Mouse (Mus musculus) cerebellum, postnatal 4 days (tissue): ENCODE results near the gene Gm4631.
"Not testable (repeated sequence)": the region's sequence is repeated elsewhere in the genome, so short reads cannot be mapped to it uniquely, and the experiment has no call there.

Experiments used
- DNase-seq, 2 experiments: peaks; one replicate each; pipeline ENCODE4 v3.0.0; 2022; ENCODE audit warnings: low spot score in 2 of 2, mixed read lengths in 1 of 2

Gene Gm4631

DNA sequence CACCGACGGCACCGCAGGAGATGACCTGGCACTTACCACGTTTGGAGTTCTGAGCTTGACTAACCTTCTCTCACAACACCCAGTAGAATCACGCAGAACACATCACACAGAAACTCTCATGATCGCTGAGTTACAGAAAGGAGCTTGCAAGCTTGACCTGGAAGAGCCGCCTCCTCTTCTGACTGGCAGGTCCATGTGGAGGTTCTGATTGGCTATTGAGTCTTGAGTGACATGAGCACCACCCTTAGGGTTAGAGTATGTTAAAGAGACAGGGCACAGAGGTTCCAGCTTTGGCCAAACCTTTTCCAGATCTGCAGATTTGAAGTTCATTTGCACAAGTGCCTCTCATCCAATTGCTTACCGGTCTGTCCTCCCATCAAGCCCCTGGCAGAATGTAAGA is at the start of gene Gm4631:
Gm4631 (minus strand) TSS at position 101 of the 400 bp plus-strand sequence.
- not testable (repeated sequence) for DNase-seq

DNA sequence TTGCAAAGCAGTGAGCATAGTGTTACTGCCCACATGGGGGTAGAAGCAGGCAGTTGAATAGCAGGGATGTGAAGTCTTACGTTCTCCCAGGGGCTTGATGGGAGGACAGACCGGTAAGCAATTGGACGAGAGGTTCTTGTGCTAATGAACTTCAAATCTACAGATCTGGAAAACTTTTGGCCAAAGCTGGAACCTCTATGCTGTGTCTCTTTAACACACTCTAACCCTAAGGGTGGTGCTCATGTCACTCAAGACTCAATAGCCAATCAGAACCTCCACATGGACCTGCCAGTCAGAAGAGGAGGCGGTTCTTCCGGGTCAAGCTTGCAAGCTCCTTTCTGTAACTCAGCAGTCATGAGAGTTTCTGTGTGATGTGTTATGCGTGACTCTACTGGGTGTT is 34.1 kb upstream of the Gm4631 start, which contains the start of gene Zfp968:
Zfp968 (plus strand) TSS at position 301 of the 400 bp plus-strand sequence.
- DNase-seq = not testable (repeated sequence)

DNA sequence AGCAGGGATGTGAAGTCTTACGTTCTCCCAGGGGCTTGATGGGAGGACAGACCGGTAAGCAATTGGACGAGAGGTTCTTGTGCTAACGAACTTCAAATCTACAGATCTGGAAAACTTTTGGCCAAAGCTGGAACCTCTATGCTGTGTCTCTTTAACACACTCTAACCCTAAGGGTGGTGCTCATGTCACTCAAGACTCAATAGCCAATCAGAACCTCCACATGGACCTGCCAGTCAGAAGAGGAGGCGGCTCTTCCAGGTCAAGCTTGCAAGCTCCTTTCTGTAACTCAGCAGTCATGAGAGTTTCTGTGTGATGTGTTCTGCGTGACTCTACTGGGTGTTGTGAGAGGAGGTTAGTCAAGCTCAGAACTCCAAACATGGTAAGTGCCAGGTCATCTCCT is 63.2 kb downstream of the Gm4631 start, which contains the start of gene Gm14440:
Gm14440 (plus strand) TSS at position 301 of the 400 bp plus-strand sequence.
- not testable (repeated sequence) for DNase-seq
